Mouse (Mus musculus) hindbrain, embryonic 11.5 days (tissue): Measurements from ENCODE around the gene Map3k20. TPM values are rescaled to one million over a fixed set of nuclear protein-coding genes. Genes with fewer than 3 reads are reported as not detected.

Experiments
- ATAC-seq: fragments of 200-750 bp; cut with Nextera tagmentation; 2 replicates; pipeline ENCODE4 v1.8.0; 2017; ENCODE audit warnings: mild to moderate bottlenecking, moderate TSS enrichment, moderate library complexity; ENCODE audit not compliant: low FRiP score
- DNase-seq: peaks from one replicate; pipeline ENCODE4 v3.0.0-alpha.2; 2015; ENCODE audit warnings: low spot score
- H3K27ac ChIP-seq: fragments of 300-500 bp; sonication (generic); 2 replicates; pipeline ENCODE4 v1.5.1; 2014; ENCODE audit warnings: mild to moderate bottlenecking, low read depth, low read length
- H3K27me3 ChIP-seq: fragments of 300-500 bp; sonication (generic); 2 replicates; pipeline ENCODE4 v1.6.1; 2014; ENCODE audit warnings: mild to moderate bottlenecking, low read length, moderate library complexity, mixed read lengths; ENCODE audit not compliant: control insufficient read depth, insufficient read depth
- H3K36me3 ChIP-seq: fragments of 300-500 bp; sonication (generic); 2 replicates; pipeline ENCODE4 v1.6.1; 2014; ENCODE audit warnings: mild to moderate bottlenecking, low read length, moderate library complexity, mixed read lengths; ENCODE audit not compliant: control insufficient read depth, insufficient read depth
- H3K4me1 ChIP-seq: fragments of 300-500 bp; sonication (generic); replicated peaks from 2 replicates; pipeline ENCODE4 v1.6.1; 2014; ENCODE audit warnings: low read length, mixed read lengths; ENCODE audit not compliant: control insufficient read depth, insufficient read depth
- H3K4me2 ChIP-seq: fragments of 300-500 bp; sonication (generic); replicated peaks from 2 replicates; pipeline ENCODE4 v1.6.1; 2014; ENCODE audit warnings: mild to moderate bottlenecking, low read depth, low read length
- H3K4me3 ChIP-seq: fragments of 300-500 bp; sonication (generic); 2 replicates; pipeline ENCODE4 v1.5.1; 2014; ENCODE audit warnings: low read depth, low read length
- H3K9ac ChIP-seq: fragments of 300-500 bp; sonication (generic); 2 replicates; pipeline ENCODE4 v1.6.1; 2014; ENCODE audit warnings: low read depth, low read length
- H3K9me3 ChIP-seq: fragments of 300-500 bp; sonication (generic); 2 replicates; pipeline ENCODE4 v1.6.1; 2016; ENCODE audit warnings: low read length; ENCODE audit not compliant: control insufficient read depth
- WGBS: fragments of 180-500 bp; shearing (Covaris S2); extraction: QIAGEN DNeasy Blood & Tissue Kit; methylation state at CpG from one replicate; pipeline ENCODE4 v1.1.7; 2014; 5-methylcytosine and 5-hydroxymethylcytosine counted together
- polyA plus RNA-seq: library from polyadenylated mRNA; unstranded; fragments of >200 nt; fragmentation: Nextera tagmentation; extraction: Ambion mirVana; gene quantifications from 2 replicates; pipeline ENCODE4 v1.2.1, GENCODE M21; 2014

The Map3k20 gene
- polyA plus RNA-seq, 1 experiment from 2014 or later: 11.0 TPM

DNA sequence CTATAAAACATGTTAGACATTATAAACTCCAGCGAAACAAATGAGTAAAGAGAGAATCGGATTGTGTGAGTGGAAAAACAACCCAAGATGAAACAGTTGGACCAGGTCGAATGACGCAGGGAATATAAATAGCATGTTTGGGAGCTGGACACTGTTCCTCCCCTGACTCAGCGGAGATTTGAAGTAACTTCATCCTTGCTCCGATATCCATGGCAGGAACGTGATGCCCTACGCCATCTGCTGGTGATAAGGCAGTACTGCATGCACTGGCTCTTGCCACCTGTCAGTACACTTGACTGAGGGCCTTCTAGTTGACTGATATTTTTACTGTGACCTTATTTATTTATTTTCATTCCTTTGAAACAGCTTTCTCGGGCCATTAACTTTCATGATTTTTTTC lies 104.5 kb downstream of the Map3k20 start:
- H3K27ac ChIP-seq: no peak overlapping the region
- 28% methylated on average over 9 of the region's 9 CpGs for WGBS
- H3K9me3 ChIP-seq: no peaks in the 10 kb centered on the region
- ATAC-seq (no peak), DNase-seq (peak; percentile 86)
- no peaks in the 10 kb centered on the region for H3K4me1 ChIP-seq
- H3K36me3 ChIP-seq: no peaks in the 10 kb centered on the region
- H3K27me3 ChIP-seq: no peaks in the 10 kb centered on the region
- no peak overlapping the region for H3K9ac ChIP-seq
- no peak overlapping the region for H3K4me3 ChIP-seq
- H3K4me2 ChIP-seq: no peak overlapping the region

DNA sequence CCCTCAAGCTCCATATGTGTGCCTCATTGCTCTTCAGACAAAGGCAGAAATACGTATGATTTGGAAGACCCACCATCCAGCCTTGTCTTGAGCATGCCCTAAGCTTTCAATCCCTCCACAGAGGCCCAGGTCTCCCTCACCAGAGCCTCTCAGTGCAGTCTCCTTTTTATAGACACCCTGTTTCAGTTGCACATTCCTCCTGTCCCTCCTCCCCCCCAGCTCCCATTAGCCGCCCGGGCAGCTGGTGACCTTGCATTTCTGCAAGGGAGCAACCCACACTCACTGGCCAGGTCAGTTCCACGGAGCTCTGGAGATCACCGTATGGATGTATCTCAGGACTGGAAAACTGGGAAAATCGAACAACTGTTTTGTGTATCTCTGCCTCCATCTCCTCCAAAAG lies 105.0 kb downstream of the Map3k20 start:
- 76% methylated on average over 6 of the region's 6 CpGs for WGBS
- Histone ChIP-seq H3K27me3 (no peaks in the 10 kb centered on the region), H3K27ac (no peak overlapping the region), H3K4me2 (no peak overlapping the region), H3K9me3 (no peaks in the 10 kb centered on the region), H3K4me1 (no peaks in the 10 kb centered on the region), H3K9ac (no peak overlapping the region), H3K4me3 (no peak overlapping the region), H3K36me3 (no peaks in the 10 kb centered on the region)
- no peak for ATAC-seq
- DNase-seq: no peak

DNA sequence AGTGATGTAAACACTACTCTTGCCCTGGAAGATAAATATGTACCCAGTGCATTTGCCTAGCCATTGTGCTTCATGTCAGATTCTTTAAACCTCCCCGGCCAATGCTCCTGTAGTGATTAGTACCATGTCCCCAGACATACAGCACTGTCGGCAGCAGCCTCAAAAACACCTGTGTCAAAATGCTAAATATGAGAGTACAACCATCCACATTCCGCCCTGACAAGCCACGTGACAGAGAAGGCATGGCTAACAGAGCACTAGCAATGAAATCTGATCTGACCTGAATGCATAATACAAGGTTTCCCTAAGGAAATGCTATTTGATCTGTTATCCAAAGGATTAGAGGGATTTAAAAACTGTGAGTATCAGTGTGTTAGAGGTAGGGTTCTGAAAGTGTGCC lies 105.6 kb downstream of the Map3k20 start:
- H3K9me3 ChIP-seq: no peaks in the 10 kb centered on the region
- H3K4me2 ChIP-seq: no peak overlapping the region
- no peaks in the 10 kb centered on the region for H3K36me3 ChIP-seq
- H3K27me3 ChIP-seq: no peaks in the 10 kb centered on the region
- 66% methylated on average over 4 of the region's 4 CpGs for WGBS
- no peak overlapping the region for H3K4me3 ChIP-seq
- H3K9ac ChIP-seq: no peak overlapping the region
- DNase-seq (no peak), ATAC-seq (no peak)
- no peak overlapping the region for H3K27ac ChIP-seq
- no peaks in the 10 kb centered on the region for H3K4me1 ChIP-seq

DNA sequence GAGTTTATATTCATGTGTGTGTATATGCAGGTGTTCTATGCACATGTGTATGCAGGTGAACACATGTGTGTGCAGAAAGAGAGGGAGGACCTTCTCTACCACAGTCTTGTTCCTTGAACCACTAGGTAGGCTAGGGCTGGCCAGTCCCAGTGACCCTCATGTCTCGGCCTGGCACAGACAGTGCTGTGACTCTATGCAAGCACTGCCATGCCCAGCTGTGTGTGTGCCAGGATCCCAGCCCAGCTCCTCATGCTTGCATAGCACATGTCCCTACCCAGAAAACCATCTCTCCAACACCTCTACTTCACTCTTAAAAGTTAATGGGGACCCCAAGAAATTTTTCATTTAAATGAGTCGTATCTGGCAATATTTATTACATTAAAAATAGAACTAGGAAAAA lies 106.3 kb downstream of the Map3k20 start:
- ATAC-seq: no peak
- Histone ChIP-seq H3K4me1 (no peaks in the 10 kb centered on the region), H3K4me3 (no peak overlapping the region), H3K9ac (no peak overlapping the region), H3K27ac (no peak overlapping the region), H3K36me3 (no peaks in the 10 kb centered on the region), H3K9me3 (no peaks in the 10 kb centered on the region), H3K4me2 (no peak overlapping the region), H3K27me3 (no peaks in the 10 kb centered on the region)
- no peak for DNase-seq
- WGBS: 99% methylated on average over 2 of the region's 2 CpGs

DNA sequence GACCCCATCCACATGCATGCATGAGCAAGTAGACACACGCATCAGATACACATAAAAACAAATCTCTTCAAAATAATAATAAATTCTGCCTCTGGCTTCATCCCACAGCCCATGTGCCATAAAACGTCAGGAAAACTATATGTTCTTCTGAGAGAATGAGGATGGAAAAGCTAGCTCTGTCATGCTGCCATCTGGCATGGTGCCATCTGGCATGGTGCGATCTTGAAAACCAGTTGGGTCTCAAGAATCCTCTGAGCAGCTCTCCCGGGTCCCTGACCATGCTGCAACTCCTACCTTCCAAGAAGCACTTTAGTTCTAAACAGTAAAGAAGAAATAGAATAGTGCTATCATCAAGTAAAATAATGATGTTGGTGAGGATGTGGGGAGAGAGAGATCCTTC lies 106.9 kb downstream of the Map3k20 start:
- no peak overlapping the region for H3K4me3 ChIP-seq
- H3K4me1 ChIP-seq: no peaks in the 10 kb centered on the region
- ATAC-seq: no peak
- no peak for DNase-seq
- no peak overlapping the region for H3K9ac ChIP-seq
- H3K4me2 ChIP-seq: no peak overlapping the region
- no peak overlapping the region for H3K27ac ChIP-seq
- WGBS: 88% methylated on average over 4 of the region's 4 CpGs
- no peaks in the 10 kb centered on the region for H3K27me3 ChIP-seq
- H3K9me3 ChIP-seq: no peaks in the 10 kb centered on the region
- H3K36me3 ChIP-seq: no peaks in the 10 kb centered on the region

DNA sequence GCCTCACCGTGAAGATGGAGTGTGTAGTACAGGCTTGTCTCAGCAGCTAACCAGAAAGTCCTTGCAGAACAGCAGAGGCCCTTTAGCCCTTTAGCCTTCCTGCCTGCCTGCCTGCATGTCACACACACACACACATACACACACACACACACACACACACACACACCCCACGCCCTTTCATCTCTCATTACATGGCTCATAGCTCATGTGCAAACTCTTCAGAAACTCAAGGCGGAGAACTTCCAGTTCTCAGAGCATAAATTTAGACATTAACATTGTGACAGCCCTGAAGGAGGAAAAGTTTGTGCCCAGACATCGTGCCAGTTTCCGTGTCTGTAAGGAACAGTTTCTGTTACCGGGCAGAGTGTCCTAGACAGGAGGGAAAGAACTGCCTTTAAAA lies 111.5 kb downstream of the Map3k20 start:
- Histone ChIP-seq H3K9ac (no peak overlapping the region), H3K36me3 (no peaks in the 10 kb centered on the region), H3K4me3 (no peak overlapping the region), H3K4me1 (no peaks in the 10 kb centered on the region), H3K27me3 (no peaks in the 10 kb centered on the region), H3K4me2 (no peak overlapping the region), H3K9me3 (no peaks in the 10 kb centered on the region), H3K27ac (no peak overlapping the region)
- DNase-seq (no peak), ATAC-seq (no peak)
- WGBS: 88% methylated on average over 6 of the region's 6 CpGs

DNA sequence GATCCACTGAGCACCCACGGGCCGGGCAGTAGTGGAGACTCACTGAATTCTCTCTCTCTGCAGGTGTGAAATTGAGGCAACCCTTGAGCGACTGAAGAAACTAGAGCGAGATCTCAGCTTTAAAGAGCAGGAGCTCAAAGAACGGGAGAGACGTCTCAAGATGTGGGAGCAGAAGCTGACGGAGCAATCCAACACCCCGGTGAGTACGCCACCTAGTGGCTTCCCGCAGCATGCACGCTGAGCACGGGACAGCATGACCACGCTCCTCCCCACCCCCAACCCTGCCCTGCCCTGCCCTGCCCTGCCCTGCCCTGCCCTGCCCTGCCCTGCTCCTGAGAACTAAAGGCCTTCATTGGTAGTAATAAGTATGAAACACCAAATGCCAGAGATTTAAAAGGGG lies 112.8 kb downstream of the Map3k20 start:
- peak; percentile 56 for DNase-seq
- H3K9ac ChIP-seq: no peak overlapping the region
- H3K9me3 ChIP-seq: no peaks in the 10 kb centered on the region
- no peak overlapping the region for H3K27ac ChIP-seq
- ATAC-seq: no peak
- H3K4me2 ChIP-seq: no peak overlapping the region
- no peak overlapping the region for H3K4me3 ChIP-seq
- no peaks in the 10 kb centered on the region for H3K27me3 ChIP-seq
- H3K4me1 ChIP-seq: no peaks in the 10 kb centered on the region
- 28% methylated on average over 13 of the region's 13 CpGs for WGBS
- H3K36me3 ChIP-seq: no peaks in the 10 kb centered on the region

DNA sequence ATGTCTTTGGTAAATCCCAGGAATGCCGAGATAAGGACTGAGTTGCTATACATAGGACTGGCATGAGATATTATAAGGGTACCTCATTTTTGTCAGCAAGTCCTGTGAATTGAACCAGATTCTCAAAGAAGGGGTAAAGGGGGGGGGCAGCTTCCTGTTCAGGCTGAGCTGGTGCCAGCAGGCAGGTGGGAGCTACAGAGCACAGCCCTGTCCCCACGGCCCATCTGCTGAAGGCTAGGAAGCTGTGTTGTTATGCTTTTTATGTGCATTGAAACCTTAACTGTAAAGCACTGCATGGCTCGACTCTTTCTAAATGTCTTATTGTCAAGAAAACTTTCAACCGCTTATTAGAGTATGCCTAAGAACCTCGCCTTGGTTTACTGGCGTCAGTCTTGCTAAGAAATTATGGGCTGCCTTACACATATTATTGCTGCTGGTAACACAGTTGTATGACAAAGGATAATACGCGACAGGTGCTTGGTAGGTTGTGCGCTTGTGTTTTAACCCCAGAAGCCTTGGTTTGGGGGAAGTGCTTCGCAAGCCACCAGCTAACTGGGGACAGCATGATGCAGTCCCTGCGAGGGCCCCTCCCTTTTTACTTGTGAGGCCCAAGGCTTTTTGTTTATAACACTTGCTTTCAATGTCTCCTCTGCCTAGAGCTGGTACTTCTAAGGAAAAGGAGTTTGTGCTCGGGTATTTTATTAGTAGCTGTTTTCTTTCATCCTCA lies 114.2 kb downstream of the Map3k20 start:
- Histone ChIP-seq H3K4me2 (no peak overlapping the region), H3K36me3 (no peaks in the 10 kb centered on the region), H3K4me1 (no peaks in the 10 kb centered on the region), H3K27me3 (no peaks in the 10 kb centered on the region), H3K9ac (no peak overlapping the region), H3K9me3 (no peaks in the 10 kb centered on the region), H3K27ac (no peak overlapping the region), H3K4me3 (no peak overlapping the region)
- ATAC-seq (no peak), DNase-seq (no peak)
- WGBS: 87% methylated on average over 12 of the region's 12 CpGs

DNA sequence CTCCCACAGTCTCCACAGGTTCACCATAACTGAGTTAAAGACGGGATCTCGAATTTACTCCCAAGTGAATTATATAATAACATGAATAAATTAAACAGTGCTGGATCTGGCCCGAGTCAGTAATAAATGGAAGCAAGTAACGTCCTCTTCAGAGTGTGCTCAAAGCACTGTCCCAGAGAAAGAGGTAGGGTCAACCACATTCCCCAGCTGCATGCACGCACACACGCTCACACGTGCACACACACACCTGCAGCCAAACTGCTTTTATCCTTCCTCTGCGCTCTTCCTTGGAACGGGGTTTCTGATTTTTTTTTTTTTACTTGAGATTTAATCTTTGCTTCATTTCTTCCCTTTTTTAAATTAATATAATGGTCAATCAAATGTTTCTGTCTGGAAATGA lies 115.9 kb downstream of the Map3k20 start:
- no peak for DNase-seq
- Histone ChIP-seq H3K4me2 (no peak overlapping the region), H3K9ac (no peak overlapping the region), H3K36me3 (no peaks in the 10 kb centered on the region), H3K27me3 (no peaks in the 10 kb centered on the region), H3K9me3 (no peaks in the 10 kb centered on the region), H3K4me1 (no peaks in the 10 kb centered on the region), H3K27ac (no peak overlapping the region), H3K4me3 (no peak overlapping the region)
- ATAC-seq: no peak
- 90% methylated on average over 9 of the region's 9 CpGs for WGBS
